Mouse (Mus musculus) stomach, postnatal 0 days (tissue): ENCODE measurements around the gene Fgf6. TPM values are rescaled to one million over a fixed set of nuclear protein-coding genes. Genes with fewer than 3 reads are reported as not detected.

Experiments
- ATAC-seq: fragments of 200-750 bp; cut with Nextera tagmentation; 2 replicates; pipeline ENCODE4 v1.8.0; 2017; ENCODE audit not compliant: low FRiP score, low TSS enrichment
- DNase-seq: peaks from one replicate; pipeline ENCODE4 v3.0.0-alpha.2; 2016; ENCODE audit warnings: low spot score
- H3K27ac ChIP-seq: fragments of 300-500 bp; sonication (generic); replicated peaks from 2 replicates; pipeline ENCODE4 v1.5.1; 2014; ENCODE audit warnings: mild to moderate bottlenecking, control low read depth
- H3K27me3 ChIP-seq: fragments of 300-500 bp; sonication (generic); 2 replicates; pipeline ENCODE4 v1.6.1; 2014; ENCODE audit warnings: low read length; ENCODE audit not compliant: control insufficient read depth, insufficient read depth
- H3K36me3 ChIP-seq: fragments of 300-500 bp; sonication (generic); 2 replicates; pipeline ENCODE4 v1.6.1; 2014; ENCODE audit warnings: low read length, mixed read lengths; ENCODE audit not compliant: control insufficient read depth, insufficient read depth
- H3K4me1 ChIP-seq: fragments of 300-500 bp; sonication (generic); replicated peaks from 2 replicates; pipeline ENCODE4 v1.6.1; 2014; ENCODE audit warnings: antibody characterized with exemption; ENCODE audit not compliant: control insufficient read depth, insufficient read depth
- H3K4me2 ChIP-seq: fragments of 300-500 bp; sonication (generic); replicated peaks from 2 replicates; pipeline ENCODE4 v1.6.1; 2014; ENCODE audit warnings: low read depth, mild to moderate bottlenecking, control low read depth, moderate library complexity
- H3K4me3 ChIP-seq: fragments of 300-500 bp; sonication (generic); 2 replicates; pipeline ENCODE4 v1.5.1; 2014; ENCODE audit warnings: low read depth, low read length, control low read depth
- H3K9ac ChIP-seq: fragments of 300-500 bp; sonication (generic); 2 replicates; pipeline ENCODE4 v1.6.1; 2014; ENCODE audit warnings: mild to moderate bottlenecking, low read length, control low read depth, mixed read lengths
- H3K9me3 ChIP-seq: fragments of 300-500 bp; sonication (generic); 2 replicates; pipeline ENCODE4 v1.6.1; 2016; ENCODE audit warnings: low read length; ENCODE audit not compliant: control insufficient read depth
- CTCF ChIP-seq: IDR thresholded peaks from 2 replicates; pipeline ENCODE4 v1.5.1; 2016; ENCODE audit warnings: antibody characterized with exemption, low read depth, mild to moderate bottlenecking, moderate library complexity
- EP300 ChIP-seq: optimal IDR thresholded peaks from 2 replicates; pipeline ENCODE3; 2016; ENCODE audit warnings: antibody characterized with exemption
- WGBS: fragments of 180-500 bp; shearing (Covaris S2); extraction: QIAGEN DNeasy Blood & Tissue Kit; methylation state at CpG from one replicate; pipeline ENCODE4 v1.1.7; 2014; 5-methylcytosine and 5-hydroxymethylcytosine counted together
- polyA plus RNA-seq: library from polyadenylated mRNA; unstranded; fragments of >200 nt; fragmentation: Nextera tagmentation; extraction: Ambion mirVana; gene quantifications from 2 replicates; pipeline ENCODE4 v1.2.1, GENCODE M21; 2015

The Fgf6 gene
- polyA plus RNA-seq, result not detected in 2 replicates

DNA sequence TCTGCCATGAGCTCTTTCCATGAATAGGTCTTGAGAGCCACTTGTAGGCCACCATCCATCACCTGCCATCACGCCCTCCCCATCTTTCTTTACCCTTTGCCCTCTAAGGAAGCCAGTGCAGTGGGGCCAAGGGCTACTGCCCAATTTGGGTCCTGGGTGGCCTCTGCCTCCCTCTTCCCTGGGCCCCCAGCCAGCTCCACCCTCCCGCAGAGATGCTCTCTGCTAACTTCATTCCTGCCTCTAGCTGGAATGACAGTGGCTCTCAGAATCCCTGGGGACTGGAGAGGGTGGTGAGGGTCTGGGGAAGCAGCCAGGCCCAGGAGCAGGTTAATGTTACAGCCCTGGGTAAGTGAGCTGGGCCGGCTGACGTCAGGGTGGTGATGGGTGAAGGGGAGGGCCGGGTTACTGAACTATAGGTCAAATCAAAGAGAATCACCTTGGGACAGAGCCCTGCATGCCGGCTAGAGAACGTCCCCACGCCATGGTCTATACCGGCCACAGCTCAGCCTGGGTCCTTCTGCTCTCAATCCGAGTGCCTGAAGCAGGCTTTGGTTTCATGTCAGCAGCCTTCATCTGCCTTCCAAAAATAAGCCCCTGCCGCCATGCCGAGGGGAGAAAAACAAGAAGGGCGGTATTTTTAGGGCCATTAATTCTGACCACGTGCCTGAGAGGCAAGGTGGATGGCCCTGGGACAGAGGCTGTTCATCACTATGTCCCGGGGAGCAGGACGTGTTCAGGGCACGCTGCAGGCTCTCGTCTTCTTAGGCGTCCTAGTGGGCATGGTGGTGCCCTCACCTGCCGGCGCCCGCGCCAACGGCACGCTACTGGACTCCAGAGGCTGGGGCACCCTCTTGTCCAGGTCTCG lies at the start of gene Fgf6:
Gene Fgf6, plus strand, starts transcription at position 681 of the 865 bp plus-strand sequence.
- H3K9ac ChIP-seq, result no peak within 1 kb of the TSS
- H3K4me2 ChIP-seq, result no peak within 1 kb of the TSS
- H3K4me1 ChIP-seq, result no peaks in the 10 kb centered on the region
- no peak within 1 kb of the TSS for H3K27ac ChIP-seq
- no peaks in the 10 kb centered on the region for H3K9me3 ChIP-seq
- ATAC-seq (no peak), DNase-seq (no peak)
- no peaks in the 10 kb centered on the region for H3K27me3 ChIP-seq
- TF ChIP-seq CTCF, result no peak
- TF ChIP-seq EP300, result no peak
- no peak within 1 kb of the TSS for H3K4me3 ChIP-seq
- WGBS, result 76% methylated on average over 26 of the region's 26 CpGs
- no peaks in the 10 kb centered on the region for H3K36me3 ChIP-seq

DNA sequence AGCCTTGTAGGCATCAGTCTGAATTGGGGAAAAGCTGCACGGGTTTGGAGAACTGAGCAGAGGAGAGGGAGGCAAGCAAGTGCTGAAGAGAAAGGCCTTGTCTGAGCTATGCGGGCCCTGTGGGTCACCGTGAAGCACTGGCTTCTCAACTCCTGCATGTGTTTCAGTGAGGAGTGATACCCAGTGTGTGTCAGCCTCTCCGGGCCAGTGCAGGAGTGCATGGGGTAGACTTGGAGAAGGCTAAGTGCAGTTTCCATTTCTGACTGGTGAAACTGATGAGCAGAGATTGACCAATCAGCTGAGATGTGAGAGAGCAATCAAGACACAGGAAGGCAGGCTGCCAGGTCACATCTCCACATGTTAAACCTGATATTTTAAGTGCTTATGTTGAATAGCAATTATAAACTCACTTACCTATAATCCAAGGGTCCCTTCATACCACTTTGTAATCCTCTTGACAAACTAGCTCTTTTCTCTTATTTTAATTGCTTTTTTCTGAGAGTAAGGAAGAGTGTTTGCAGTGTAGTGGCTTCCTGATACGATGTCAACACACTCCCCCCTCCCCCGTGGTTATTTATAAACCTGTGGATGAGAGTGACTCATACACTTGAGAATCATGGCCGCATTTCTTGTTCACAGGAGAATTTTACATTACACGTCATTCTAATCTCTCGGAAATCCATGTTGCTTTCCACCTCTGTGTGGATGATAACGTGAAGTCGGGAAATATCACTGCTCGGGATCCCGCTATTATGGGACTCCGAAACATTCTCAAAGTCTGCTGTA lies 49.0 kb upstream of the Fgf6 start:
- DNase-seq (no peak), ATAC-seq (no peak)
- Histone ChIP-seq H3K27ac (no peak overlapping the region), H3K9me3 (no peaks in the 10 kb centered on the region), H3K9ac (no peak overlapping the region), H3K4me1 (no peaks in the 10 kb centered on the region), H3K4me3 (no peak overlapping the region), H3K27me3 (no peaks in the 10 kb centered on the region), H3K4me2 (no peak overlapping the region), H3K36me3 (peaks cover 3% of the 10 kb centered on the region; the same call in 1 of the 2 replicates)
- TF ChIP-seq EP300 (no peak), CTCF (no peak)
- 85% methylated on average over 14 of the region's 14 CpGs for WGBS

- Histone ChIP-seq H3K4me1 (no peaks in the 10 kb centered on the region), H3K9me3 (no peaks in the 10 kb centered on the region), H3K27ac (no peak overlapping the region), H3K4me2 (no peak overlapping the region), H3K9ac (no peak overlapping the region), H3K27me3 (no peaks in the 10 kb centered on the region), H3K36me3 (no peaks in the 10 kb centered on the region), H3K4me3 (no peak overlapping the region)
- TF ChIP-seq EP300 (no peak), CTCF (no peak)
- 47% methylated on average over 5 of the region's 5 CpGs for WGBS
- ATAC-seq (no peak), DNase-seq (no peak)
These were observed 33.7 kb upstream of the Fgf6 start for GRCm38 (mm10) chr6:126981539-126982234.

DNA sequence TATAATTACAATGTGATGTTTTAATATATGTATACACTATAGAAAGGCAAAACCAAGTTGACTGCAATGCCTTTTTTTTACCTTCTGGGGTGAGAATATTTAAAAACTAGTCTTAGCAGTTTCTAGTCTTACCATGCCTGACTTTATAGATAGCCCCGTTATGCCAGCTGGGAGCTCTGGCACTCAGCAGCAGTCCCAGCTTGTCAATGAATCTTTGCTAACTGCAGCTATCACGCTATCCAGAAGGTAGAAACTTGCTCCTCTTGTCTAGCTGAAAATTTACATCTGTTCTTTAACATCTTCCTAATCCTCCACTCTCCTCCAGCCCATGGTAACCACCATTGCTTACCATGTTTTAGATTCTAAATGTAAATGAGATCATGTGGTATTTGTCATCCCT lies 21.7 kb upstream of the Fgf6 start:
- TF ChIP-seq CTCF, result no peak
- no peak for TF ChIP-seq EP300
- Histone ChIP-seq H3K4me1 (no peaks in the 10 kb centered on the region), H3K27ac (no peak overlapping the region), H3K9ac (no peak overlapping the region), H3K9me3 (no peaks in the 10 kb centered on the region), H3K4me3 (no peak overlapping the region), H3K27me3 (no peaks in the 10 kb centered on the region), H3K36me3 (no peaks in the 10 kb centered on the region), H3K4me2 (no peak overlapping the region)
- WGBS, result 43% methylated on average over 2 of the region's 2 CpGs
- ATAC-seq (no peak), DNase-seq (no peak)

GRCm38 (mm10) chr6:126995494-126995893 lies 19.9 kb upstream of the Fgf6 start:
- ATAC-seq (no peak), DNase-seq (no peak)
- 83% methylated on average over 3 of the region's 3 CpGs for WGBS
- Histone ChIP-seq H3K4me3 (no peak overlapping the region), H3K27me3 (no peaks in the 10 kb centered on the region), H3K4me2 (no peak overlapping the region), H3K9ac (no peak overlapping the region), H3K27ac (no peak overlapping the region), H3K36me3 (no peaks in the 10 kb centered on the region), H3K4me1 (no peaks in the 10 kb centered on the region), H3K9me3 (no peaks in the 10 kb centered on the region)
- TF ChIP-seq CTCF (no peak), EP300 (no peak)
